Mouse (Mus musculus): ENCODE results near the gene Cux1. TPM values are rescaled to one million over a fixed set of nuclear protein-coding genes. Genes with fewer than 3 reads are reported as not detected.
A peak's percentile ranks its signal among the peaks of the same experiment; 100 is the strongest.

Cux1 gene
- polyA plus RNA-seq, 1 experiment, result 69.2 TPM

DNA sequence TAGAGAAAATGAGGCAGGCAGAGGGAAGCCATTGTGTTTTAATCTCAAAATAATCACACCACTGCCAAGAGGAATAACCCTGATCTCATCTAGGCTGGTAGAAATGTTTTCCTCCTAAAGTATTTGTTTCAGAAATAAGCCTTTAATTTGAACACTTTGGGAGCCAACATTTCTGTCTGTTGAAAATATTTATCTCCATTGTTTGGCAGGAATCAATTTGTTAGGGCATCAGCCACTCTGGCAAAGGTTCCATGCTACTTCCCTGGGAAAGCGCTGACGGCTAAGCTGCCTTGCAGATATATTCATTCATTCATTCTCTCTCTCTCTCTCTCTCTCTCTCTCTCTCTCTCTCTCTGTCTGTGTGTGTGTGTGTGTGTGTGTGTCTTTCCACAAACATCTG lies 70.0 kb downstream of the Cux1 start:
- DNase-seq, result no peak
- H3K27me3 ChIP-seq (ENCODE audit: control insufficient read depth, insufficient read depth, low read length), result no peaks in the 10 kb centered on the region
- peaks cover 82% of the 10 kb centered on the region for H3K4me1 ChIP-seq (ENCODE audit: control insufficient read depth, insufficient read depth, low read length)
- H3K4me3 ChIP-seq (replicated peaks; ENCODE audit: insufficient read depth, low read depth, low read length), result no peak overlapping the region
- WGBS, result 30% methylated on average over 2 of the region's 2 CpGs
- TF ChIP-seq CTCF (IDR thresholded peaks at IDR 0.05; ENCODE audit: borderline replicate concordance, insufficient read depth, low read depth, low read length) (no peak), POLR2A (IDR thresholded peaks at IDR 0.05; ENCODE audit: borderline replicate concordance, insufficient read depth, low read length) (no peak)
- H3K27ac ChIP-seq (ENCODE audit: insufficient read depth, low read length), result no peak overlapping the region

DNA sequence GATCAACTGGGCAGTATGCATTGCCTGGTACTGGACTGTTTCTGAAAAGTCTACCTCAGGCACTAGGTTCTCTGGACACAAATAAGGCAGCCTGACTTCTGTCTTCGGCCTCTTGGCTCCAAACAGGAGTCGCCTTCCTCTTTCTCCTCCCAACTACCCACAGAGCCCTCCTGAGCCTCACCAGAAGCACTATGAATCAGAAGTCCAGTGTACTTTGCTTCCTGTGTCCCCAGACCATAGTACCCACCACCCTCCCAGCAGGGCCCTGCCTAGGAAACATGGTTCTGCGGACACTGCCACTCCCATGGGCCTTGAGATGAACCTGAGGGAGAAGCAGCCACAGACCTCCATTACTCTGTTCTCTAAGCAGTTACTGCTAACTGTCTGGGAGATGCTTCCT lies 71.7 kb downstream of the Cux1 start:
- Histone ChIP-seq H3K27me3 (ENCODE audit: control insufficient read depth, insufficient read depth, low read length) (no peaks in the 10 kb centered on the region), H3K4me3 (replicated peaks; ENCODE audit: insufficient read depth, low read depth, low read length) (no peak overlapping the region), H3K27ac (ENCODE audit: insufficient read depth, low read length) (no peak overlapping the region), H3K4me1 (ENCODE audit: control insufficient read depth, insufficient read depth, low read length) (peaks cover 73% of the 10 kb centered on the region)
- no peak for TF ChIP-seq CTCF (IDR thresholded peaks at IDR 0.05; ENCODE audit: borderline replicate concordance, insufficient read depth, low read depth, low read length)
- TF ChIP-seq POLR2A (IDR thresholded peaks at IDR 0.05; ENCODE audit: borderline replicate concordance, insufficient read depth, low read length), result no peak
- no peak for DNase-seq
- 89% methylated on average over 3 of the region's 3 CpGs for WGBS

DNA sequence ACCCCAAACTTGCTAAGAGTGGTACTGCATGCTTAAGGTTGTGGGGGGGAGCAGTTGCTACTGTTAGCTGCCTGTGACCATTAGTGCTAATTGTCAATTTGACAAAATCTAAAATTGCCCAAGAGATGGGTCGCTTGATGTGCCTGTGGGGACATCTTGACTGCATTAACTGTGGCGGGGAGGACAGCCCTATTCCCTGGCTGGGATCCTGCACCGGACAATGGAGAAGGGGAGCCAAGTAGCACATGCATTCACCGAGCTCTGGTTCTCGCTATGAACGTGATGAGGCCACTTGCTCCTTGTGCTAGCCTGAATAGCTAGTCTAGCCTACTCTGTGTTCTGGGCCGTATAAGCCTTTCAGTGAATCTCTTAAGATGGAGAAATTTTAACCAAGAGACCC lies 72.4 kb downstream of the Cux1 start:
- H3K4me3 ChIP-seq (replicated peaks; ENCODE audit: insufficient read depth, low read depth, low read length), result no peak overlapping the region
- peak in 1 of 2 experiments; percentile 41 for DNase-seq
- H3K27me3 ChIP-seq (ENCODE audit: control insufficient read depth, insufficient read depth, low read length), result no peaks in the 10 kb centered on the region
- 33% methylated on average over 7 of the region's 7 CpGs for WGBS
- H3K27ac ChIP-seq (ENCODE audit: insufficient read depth, low read length), result no peak overlapping the region
- peaks cover 67% of the 10 kb centered on the region for H3K4me1 ChIP-seq (ENCODE audit: control insufficient read depth, insufficient read depth, low read length)
- TF ChIP-seq POLR2A (IDR thresholded peaks at IDR 0.05; ENCODE audit: borderline replicate concordance, insufficient read depth, low read length) (no peak), CTCF (IDR thresholded peaks at IDR 0.05; ENCODE audit: borderline replicate concordance, insufficient read depth, low read depth, low read length) (no peak)

- Histone ChIP-seq H3K4me1 (ENCODE audit: control insufficient read depth, insufficient read depth, low read length) (peaks cover 67% of the 10 kb centered on the region), H3K27ac (ENCODE audit: insufficient read depth, low read length) (no peak overlapping the region), H3K4me3 (replicated peaks; ENCODE audit: insufficient read depth, low read depth, low read length) (no peak overlapping the region), H3K27me3 (ENCODE audit: control insufficient read depth, insufficient read depth, low read length) (no peaks in the 10 kb centered on the region)
- DNase-seq, result no peak
- WGBS, result 71% methylated on average over 2 of the region's 2 CpGs
- TF ChIP-seq CTCF (IDR thresholded peaks at IDR 0.05; ENCODE audit: borderline replicate concordance, insufficient read depth, low read depth, low read length) (no peak), POLR2A (IDR thresholded peaks at IDR 0.05; ENCODE audit: borderline replicate concordance, insufficient read depth, low read length) (no peak)
These were observed 73.0 kb downstream of the Cux1 start for GRCm38 (mm10) chr5:136494288-136494687.

- DNase-seq, result no peak
- WGBS, result 75% methylated on average over 5 of the region's 5 CpGs
- TF ChIP-seq CTCF (IDR thresholded peaks at IDR 0.05; ENCODE audit: borderline replicate concordance, insufficient read depth, low read depth, low read length) (no peak), POLR2A (IDR thresholded peaks at IDR 0.05; ENCODE audit: borderline replicate concordance, insufficient read depth, low read length) (no peak)
- H3K27me3 ChIP-seq (ENCODE audit: control insufficient read depth, insufficient read depth, low read length), result no peaks in the 10 kb centered on the region
- peak overlapping the region; percentile 98 for H3K27ac ChIP-seq (ENCODE audit: insufficient read depth, low read length)
- H3K4me3 ChIP-seq (replicated peaks; ENCODE audit: insufficient read depth, low read depth, low read length), result no peak overlapping the region
- peaks cover 70% of the 10 kb centered on the region for H3K4me1 ChIP-seq (ENCODE audit: control insufficient read depth, insufficient read depth, low read length)
These were observed 77.8 kb downstream of the Cux1 start for GRCm38 (mm10) chr5:136489450-136489849.

- Histone ChIP-seq H3K27me3 (ENCODE audit: control insufficient read depth, insufficient read depth, low read length) (no peaks in the 10 kb centered on the region), H3K4me1 (ENCODE audit: control insufficient read depth, insufficient read depth, low read length) (peaks cover 66% of the 10 kb centered on the region), H3K27ac (ENCODE audit: insufficient read depth, low read length) (peak overlapping the region; percentile 98), H3K4me3 (replicated peaks; ENCODE audit: insufficient read depth, low read depth, low read length) (no peak overlapping the region)
- DNase-seq, result peak; percentile 78 to 87
- TF ChIP-seq CTCF (IDR thresholded peaks at IDR 0.05; ENCODE audit: borderline replicate concordance, insufficient read depth, low read depth, low read length) (peak; percentile 26; the same call in 1 of the 2 replicates), POLR2A (IDR thresholded peaks at IDR 0.05; ENCODE audit: borderline replicate concordance, insufficient read depth, low read length) (no peak)
- 10% methylated on average over 3 of the region's 3 CpGs for WGBS
These were observed 78.6 kb downstream of the Cux1 start for GRCm38 (mm10) chr5:136488721-136489120.

- H3K4me1 ChIP-seq (ENCODE audit: control insufficient read depth, insufficient read depth, low read length), result peaks cover 63% of the 10 kb centered on the region
- TF ChIP-seq CTCF (IDR thresholded peaks at IDR 0.05; ENCODE audit: borderline replicate concordance, insufficient read depth, low read depth, low read length), result no peak
- no peak for TF ChIP-seq POLR2A (IDR thresholded peaks at IDR 0.05; ENCODE audit: borderline replicate concordance, insufficient read depth, low read length)
- H3K27ac ChIP-seq (ENCODE audit: insufficient read depth, low read length), result peak overlapping the region; percentile 98
- 8% methylated on average over 1 of the region's 1 CpGs for WGBS
- H3K4me3 ChIP-seq (replicated peaks; ENCODE audit: insufficient read depth, low read depth, low read length), result no peak overlapping the region
- DNase-seq, result no peak
- H3K27me3 ChIP-seq (ENCODE audit: control insufficient read depth, insufficient read depth, low read length), result no peaks in the 10 kb centered on the region
These were observed 79.1 kb downstream of the Cux1 start for GRCm38 (mm10) chr5:136488223-136488622.

- Histone ChIP-seq H3K27me3 (ENCODE audit: control insufficient read depth, insufficient read depth, low read length) (no peaks in the 10 kb centered on the region), H3K4me3 (replicated peaks; ENCODE audit: insufficient read depth, low read depth, low read length) (no peak overlapping the region), H3K27ac (ENCODE audit: insufficient read depth, low read length) (peak overlapping the region; percentile 98), H3K4me1 (ENCODE audit: control insufficient read depth, insufficient read depth, low read length) (peaks cover 57% of the 10 kb centered on the region)
- DNase-seq, result peak; percentile 46 to 61
- no peak for TF ChIP-seq POLR2A (IDR thresholded peaks at IDR 0.05; ENCODE audit: borderline replicate concordance, insufficient read depth, low read length)
- no peak for TF ChIP-seq CTCF (IDR thresholded peaks at IDR 0.05; ENCODE audit: borderline replicate concordance, insufficient read depth, low read depth, low read length)
- 32% methylated on average over 11 of the region's 11 CpGs for WGBS
These were observed 79.7 kb downstream of the Cux1 start for GRCm38 (mm10) chr5:136487397-136488093.

Measured in cerebellum, adult 2 months (tissue).